Mouse (Mus musculus): ENCODE data around the gene Atp6v1e2. TPM values are rescaled to one million over a fixed set of nuclear protein-coding genes. Genes with fewer than 3 reads are reported as not detected.

The Atp6v1e2 gene
- polyA plus RNA-seq, 1 experiment, result 0.48 TPM

- H3K27ac ChIP-seq (ENCODE audit: insufficient read depth, low read length), result no peak overlapping the region
- no peaks in the 10 kb centered on the region for H3K27me3 ChIP-seq (ENCODE audit: control insufficient read depth, insufficient read depth, low read length, poor library complexity, severe bottlenecking)
- peak overlapping the region; percentile 94 for H3K9ac ChIP-seq (ENCODE audit: low read depth, poor library complexity, severe bottlenecking)
- H3K4me3 ChIP-seq (ENCODE audit: low read depth, low read length), result peak overlapping the region; percentile 91
- H3K4me1 ChIP-seq (ENCODE audit: control insufficient read depth, insufficient read depth, low read length), result peaks cover 4% of the 10 kb centered on the region
- no peaks in the 10 kb centered on the region for H3K9me3 ChIP-seq (replicated peaks; ENCODE audit: control insufficient read depth, insufficient read depth, low read length, poor library complexity, severe bottlenecking)
- no peak for TF ChIP-seq EP300 (IDR thresholded peaks at IDR 0.05; ENCODE audit: insufficient read depth, low read depth, low read length)
- no peak for TF ChIP-seq POLR2A (IDR thresholded peaks at IDR 0.05; ENCODE audit: insufficient read depth, low read length)
- TF ChIP-seq CTCF (IDR thresholded peaks at IDR 0.05; ENCODE audit: low read depth, low read length), result no peak
- no peaks in the 10 kb centered on the region for H3K36me3 ChIP-seq (ENCODE audit: control insufficient read depth, insufficient read depth, low read length, poor library complexity, severe bottlenecking)
Observed at GRCm38 (mm10) chr17:86963586-86963902, 15.8 kb upstream of the Atp6v1e2 start.

GRCm38 (mm10) chr17:86962894-86963585 is 15.3 kb upstream of the Atp6v1e2 start, which contains the start of gene Rhoq:
TSS of gene Rhoq (plus strand) at chr17:86963082.
- Histone ChIP-seq H3K4me1 (ENCODE audit: control insufficient read depth, insufficient read depth, low read length) (peaks cover 3% of the 10 kb centered on the region), H3K9me3 (replicated peaks; ENCODE audit: control insufficient read depth, insufficient read depth, low read length, poor library complexity, severe bottlenecking) (no peaks in the 10 kb centered on the region), H3K27me3 (ENCODE audit: control insufficient read depth, insufficient read depth, low read length, poor library complexity, severe bottlenecking) (no peaks in the 10 kb centered on the region), H3K36me3 (ENCODE audit: control insufficient read depth, insufficient read depth, low read length, poor library complexity, severe bottlenecking) (no peaks in the 10 kb centered on the region), H3K9ac (ENCODE audit: low read depth, poor library complexity, severe bottlenecking) (peak within 1 kb of the TSS; percentile 94), H3K27ac (ENCODE audit: insufficient read depth, low read length) (no peak within 1 kb of the TSS), H3K4me3 (ENCODE audit: low read depth, low read length) (peak within 1 kb of the TSS; percentile 91)
- TF ChIP-seq EP300 (IDR thresholded peaks at IDR 0.05; ENCODE audit: insufficient read depth, low read depth, low read length), result no peak
- TF ChIP-seq CTCF (IDR thresholded peaks at IDR 0.05; ENCODE audit: low read depth, low read length), result no peak
- no peak for TF ChIP-seq POLR2A (IDR thresholded peaks at IDR 0.05; ENCODE audit: insufficient read depth, low read length)

- Histone ChIP-seq H3K27me3 (ENCODE audit: control insufficient read depth, insufficient read depth, low read length, poor library complexity, severe bottlenecking) (no peaks in the 10 kb centered on the region), H3K9ac (ENCODE audit: low read depth, poor library complexity, severe bottlenecking) (peak overlapping the region; percentile 94), H3K4me3 (ENCODE audit: low read depth, low read length) (peak overlapping the region; percentile 82), H3K9me3 (replicated peaks; ENCODE audit: control insufficient read depth, insufficient read depth, low read length, poor library complexity, severe bottlenecking) (no peaks in the 10 kb centered on the region), H3K36me3 (ENCODE audit: control insufficient read depth, insufficient read depth, low read length, poor library complexity, severe bottlenecking) (no peaks in the 10 kb centered on the region), H3K4me1 (ENCODE audit: control insufficient read depth, insufficient read depth, low read length) (peaks cover 3% of the 10 kb centered on the region), H3K27ac (ENCODE audit: insufficient read depth, low read length) (no peak overlapping the region)
- TF ChIP-seq EP300 (IDR thresholded peaks at IDR 0.05; ENCODE audit: insufficient read depth, low read depth, low read length), result no peak
- no peak for TF ChIP-seq POLR2A (IDR thresholded peaks at IDR 0.05; ENCODE audit: insufficient read depth, low read length)
- peak; percentile 60 for TF ChIP-seq CTCF (IDR thresholded peaks at IDR 0.05; ENCODE audit: low read depth, low read length)
Observed at GRCm38 (mm10) chr17:86962297-86962893, 14.7 kb upstream of the Atp6v1e2 start.

- TF ChIP-seq POLR2A (IDR thresholded peaks at IDR 0.05; ENCODE audit: insufficient read depth, low read length) (no peak), EP300 (IDR thresholded peaks at IDR 0.05; ENCODE audit: insufficient read depth, low read depth, low read length) (no peak), CTCF (IDR thresholded peaks at IDR 0.05; ENCODE audit: low read depth, low read length) (no peak)
- H3K4me1 ChIP-seq (ENCODE audit: control insufficient read depth, insufficient read depth, low read length), result peaks cover 3% of the 10 kb centered on the region
- H3K9ac ChIP-seq (ENCODE audit: low read depth, poor library complexity, severe bottlenecking), result no peak overlapping the region
- no peak overlapping the region for H3K27ac ChIP-seq (ENCODE audit: insufficient read depth, low read length)
- H3K9me3 ChIP-seq (replicated peaks; ENCODE audit: control insufficient read depth, insufficient read depth, low read length, poor library complexity, severe bottlenecking), result peaks cover 3% of the 10 kb centered on the region
- no peaks in the 10 kb centered on the region for H3K36me3 ChIP-seq (ENCODE audit: control insufficient read depth, insufficient read depth, low read length, poor library complexity, severe bottlenecking)
- no peaks in the 10 kb centered on the region for H3K27me3 ChIP-seq (ENCODE audit: control insufficient read depth, insufficient read depth, low read length, poor library complexity, severe bottlenecking)
- no peak overlapping the region for H3K4me3 ChIP-seq (ENCODE audit: low read depth, low read length)
Observed at GRCm38 (mm10) chr17:86961301-86961841, 13.7 kb upstream of the Atp6v1e2 start.

GRCm38 (mm10) chr17:86957968-86958367 is 10.3 kb upstream of the Atp6v1e2 start:
- H3K27me3 ChIP-seq (ENCODE audit: control insufficient read depth, insufficient read depth, low read length, poor library complexity, severe bottlenecking), result no peaks in the 10 kb centered on the region
- H3K36me3 ChIP-seq (ENCODE audit: control insufficient read depth, insufficient read depth, low read length, poor library complexity, severe bottlenecking), result no peaks in the 10 kb centered on the region
- H3K27ac ChIP-seq (ENCODE audit: insufficient read depth, low read length), result no peak overlapping the region
- peaks cover 18% of the 10 kb centered on the region for H3K9me3 ChIP-seq (replicated peaks; ENCODE audit: control insufficient read depth, insufficient read depth, low read length, poor library complexity, severe bottlenecking)
- no peak overlapping the region for H3K9ac ChIP-seq (ENCODE audit: low read depth, poor library complexity, severe bottlenecking)
- peaks cover 3% of the 10 kb centered on the region for H3K4me1 ChIP-seq (ENCODE audit: control insufficient read depth, insufficient read depth, low read length)
- H3K4me3 ChIP-seq (ENCODE audit: low read depth, low read length), result no peak overlapping the region
- TF ChIP-seq EP300 (IDR thresholded peaks at IDR 0.05; ENCODE audit: insufficient read depth, low read depth, low read length) (no peak), CTCF (IDR thresholded peaks at IDR 0.05; ENCODE audit: low read depth, low read length) (no peak), POLR2A (IDR thresholded peaks at IDR 0.05; ENCODE audit: insufficient read depth, low read length) (no peak)

GRCm38 (mm10) chr17:86957239-86957638 is 9.5 kb upstream of the Atp6v1e2 start:
- Histone ChIP-seq H3K9ac (ENCODE audit: low read depth, poor library complexity, severe bottlenecking) (no peak overlapping the region), H3K4me3 (ENCODE audit: low read depth, low read length) (no peak overlapping the region), H3K4me1 (ENCODE audit: control insufficient read depth, insufficient read depth, low read length) (peaks cover 3% of the 10 kb centered on the region), H3K36me3 (ENCODE audit: control insufficient read depth, insufficient read depth, low read length, poor library complexity, severe bottlenecking) (no peaks in the 10 kb centered on the region), H3K27me3 (ENCODE audit: control insufficient read depth, insufficient read depth, low read length, poor library complexity, severe bottlenecking) (no peaks in the 10 kb centered on the region), H3K9me3 (replicated peaks; ENCODE audit: control insufficient read depth, insufficient read depth, low read length, poor library complexity, severe bottlenecking) (peaks cover 18% of the 10 kb centered on the region), H3K27ac (ENCODE audit: insufficient read depth, low read length) (no peak overlapping the region)
- TF ChIP-seq CTCF (IDR thresholded peaks at IDR 0.05; ENCODE audit: low read depth, low read length), result no peak
- no peak for TF ChIP-seq EP300 (IDR thresholded peaks at IDR 0.05; ENCODE audit: insufficient read depth, low read depth, low read length)
- TF ChIP-seq POLR2A (IDR thresholded peaks at IDR 0.05; ENCODE audit: insufficient read depth, low read length), result no peak
